Mouse (Mus musculus): ENCODE measurements around the gene Acer3.
A peak's percentile ranks its signal among the peaks of the same experiment; 100 is the strongest.

The Acer3 gene

GRCm38 (mm10) chr7:98321083-98321482, at the start of gene Acer3:
Gene Acer3 (minus strand): TSS chr7:98321208.
- no peak for DNase-seq (ENCODE audit: low spot score)

GRCm38 (mm10) chr7:98369762-98370369, 48.9 kb upstream of the Acer3 start:
- DNase-seq (ENCODE audit: low spot score), result no peak

- DNase-seq (ENCODE audit: low spot score), result no peak
These were observed 40.7 kb upstream of the Acer3 start for GRCm38 (mm10) chr7:98361662-98362061.

- DNase-seq (ENCODE audit: low spot score), result peak; percentile 92
These were observed 40.1 kb upstream of the Acer3 start, which contains the start of gene Tsku for GRCm38 (mm10) chr7:98361063-98361652. Gene Tsku (minus strand): TSS chr7:98361328.

- peak; percentile 32 for DNase-seq (ENCODE audit: low spot score)
These were observed 39.6 kb upstream of the Acer3 start for GRCm38 (mm10) chr7:98360621-98360990.

GRCm38 (mm10) chr7:98359951-98360620, 39.1 kb upstream of the Acer3 start:
- DNase-seq (ENCODE audit: low spot score), result peak; percentile 43

GRCm38 (mm10) chr7:98358016-98358415, 37.0 kb upstream of the Acer3 start:
- DNase-seq (ENCODE audit: low spot score), result no peak

- DNase-seq (ENCODE audit: low spot score), result no peak
These were observed 36.3 kb upstream of the Acer3 start for GRCm38 (mm10) chr7:98357324-98357723.

- DNase-seq (ENCODE audit: low spot score), result peak; percentile 50
These were observed 33.9 kb upstream of the Acer3 start for GRCm38 (mm10) chr7:98354921-98355310.

GRCm38 (mm10) chr7:98354160-98354920, 33.3 kb upstream of the Acer3 start:
- DNase-seq (ENCODE audit: low spot score), result no peak

GRCm38 (mm10) chr7:98353616-98354015, 32.6 kb upstream of the Acer3 start:
- DNase-seq (ENCODE audit: low spot score), result no peak

- no peak for DNase-seq (ENCODE audit: low spot score)
These were observed 30.5 kb upstream of the Acer3 start for GRCm38 (mm10) chr7:98351523-98351922.

- no peak for DNase-seq (ENCODE audit: low spot score)
These were observed 28.8 kb upstream of the Acer3 start for GRCm38 (mm10) chr7:98349821-98350220.

GRCm38 (mm10) chr7:98349096-98349495, 28.1 kb upstream of the Acer3 start:
- DNase-seq (ENCODE audit: low spot score), result peak; percentile 82

GRCm38 (mm10) chr7:98348043-98348442, 27.0 kb upstream of the Acer3 start:
- peak; percentile 71 for DNase-seq (ENCODE audit: low spot score)

GRCm38 (mm10) chr7:98347471-98347870, 26.5 kb upstream of the Acer3 start:
- DNase-seq (ENCODE audit: low spot score), result no peak

GRCm38 (mm10) chr7:98345036-98345435, 24.0 kb upstream of the Acer3 start:
- no peak for DNase-seq (ENCODE audit: low spot score)

- DNase-seq (ENCODE audit: low spot score), result peak; percentile 32
These were observed 23.4 kb upstream of the Acer3 start for GRCm38 (mm10) chr7:98344361-98344760.

GRCm38 (mm10) chr7:98342249-98342648, 21.2 kb upstream of the Acer3 start:
- no peak for DNase-seq (ENCODE audit: low spot score)

GRCm38 (mm10) chr7:98341475-98341874, 20.5 kb upstream of the Acer3 start:
- DNase-seq (ENCODE audit: low spot score), result peak; percentile 77

GRCm38 (mm10) chr7:98340343-98340742, 19.3 kb upstream of the Acer3 start:
- no peak for DNase-seq (ENCODE audit: low spot score)

GRCm38 (mm10) chr7:98333987-98334386, 13.0 kb upstream of the Acer3 start:
- no peak for DNase-seq (ENCODE audit: low spot score)

GRCm38 (mm10) chr7:98333507-98333906, 12.5 kb upstream of the Acer3 start:
- DNase-seq (ENCODE audit: low spot score), result no peak

All from adipocyte (in vitro differentiated cells).